Mouse (Mus musculus): ENCODE measurements around the gene Gm5447. TPM values are rescaled to one million over a fixed set of nuclear protein-coding genes. Genes with fewer than 3 reads are reported as not detected.

Gene Gm5447
- not detected in 2 replicates for polyA plus RNA-seq (2015; fragmentation: Nextera tagmentation; extraction: Ambion mirVana)

DNA sequence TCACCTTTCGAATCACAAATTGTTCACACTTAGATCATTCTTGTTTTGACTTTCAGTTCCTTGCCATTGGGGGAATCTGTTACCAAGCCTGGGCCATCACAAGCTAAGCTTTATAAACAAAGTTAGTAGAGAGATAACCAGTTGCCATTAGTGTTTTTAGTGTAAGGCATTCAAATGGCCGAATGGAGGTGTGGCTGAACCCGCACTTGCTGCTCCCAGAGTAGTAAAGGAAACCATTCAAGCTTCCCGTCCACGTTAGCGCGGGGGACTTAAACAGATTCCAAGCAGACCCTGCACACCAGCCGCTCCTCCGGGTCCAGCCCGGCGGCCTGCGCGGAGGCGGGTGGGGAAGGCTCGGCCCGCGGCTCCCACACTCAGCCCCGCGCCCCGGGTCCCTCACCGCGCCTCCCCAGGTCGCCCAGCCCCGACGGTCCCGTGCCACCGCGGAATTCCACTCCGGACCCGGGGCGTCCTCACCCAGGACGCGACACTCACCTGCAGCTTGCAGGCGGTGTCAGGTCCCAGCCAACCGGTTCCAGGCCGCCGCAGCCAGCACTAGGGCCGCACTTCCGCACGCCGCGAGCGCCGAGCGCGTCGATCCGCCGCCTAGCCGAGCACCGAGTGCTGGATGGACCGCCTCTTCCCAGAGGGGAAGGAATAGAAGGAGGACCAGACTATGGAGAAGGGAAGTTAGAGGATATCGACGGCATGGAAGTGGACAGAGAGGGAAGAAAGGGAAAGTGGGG, at the start of gene Gm5447, which contains the start of gene Exoc2:
Gene Gm5447 (plus strand): TSS at position 704 of the 746 bp plus-strand sequence.
Gene Exoc2 (minus strand): TSS at position 593 of the 746 bp plus-strand sequence.
- peak within 1 kb of the TSS; percentile 87 for H3K27ac ChIP-seq
- under 1% methylated on average over 53 of the region's 54 CpGs for WGBS (ENCODE audit: insufficient replicate concordance)
- no peaks in the 10 kb centered on the region for H3K27me3 ChIP-seq
- H3K9me3 ChIP-seq (replicated peaks): no peaks in the 10 kb centered on the region
- peaks cover 44% of the 10 kb centered on the region for H3K4me1 ChIP-seq (replicated peaks)
- H3K36me3 ChIP-seq: no peaks in the 10 kb centered on the region
- peak within 1 kb of the TSS; percentile 82 for H3K4me3 ChIP-seq (replicated peaks)
- DNase-seq (peak; percentile 71), ATAC-seq (ENCODE audit: low read depth) (peak; percentile 93)
- peak within 1 kb of the TSS; percentile 90 for H3K9ac ChIP-seq
- H3K4me2 ChIP-seq: peak within 1 kb of the TSS; percentile 72

DNA sequence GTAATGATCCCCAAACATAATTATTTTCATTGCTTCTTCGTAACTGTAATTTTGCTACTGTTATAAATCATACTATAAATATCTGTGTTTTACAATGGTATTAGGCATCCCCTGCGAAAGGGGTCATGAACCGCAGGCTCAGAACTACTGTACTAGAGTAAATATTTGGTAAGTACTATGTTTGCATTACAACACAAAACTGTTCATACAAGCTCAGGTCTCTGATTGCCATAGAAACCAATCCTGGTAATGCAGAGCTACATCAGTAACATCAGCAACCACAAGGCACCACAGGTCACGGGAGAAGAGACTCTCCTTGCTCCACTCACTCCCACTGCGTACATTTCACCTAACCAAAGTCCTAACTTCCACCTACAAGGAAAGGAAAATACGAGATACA, 49.7 kb upstream of the Gm5447 start:
- peaks cover 12% of the 10 kb centered on the region for H3K4me1 ChIP-seq (replicated peaks)
- 73% methylated on average over 6 of the region's 6 CpGs for WGBS (ENCODE audit: insufficient replicate concordance)
- no peak overlapping the region for H3K4me3 ChIP-seq (replicated peaks)
- H3K9me3 ChIP-seq (replicated peaks): no peaks in the 10 kb centered on the region
- H3K27ac ChIP-seq: no peak overlapping the region
- H3K9ac ChIP-seq: no peak overlapping the region
- no peak overlapping the region for H3K4me2 ChIP-seq
- DNase-seq (no peak), ATAC-seq (ENCODE audit: low read depth) (0 out of 2 replicates have a peak, but pooled peaks have one; percentile 22)
- no peaks in the 10 kb centered on the region for H3K27me3 ChIP-seq
- peaks cover 16% of the 10 kb centered on the region for H3K36me3 ChIP-seq

DNA sequence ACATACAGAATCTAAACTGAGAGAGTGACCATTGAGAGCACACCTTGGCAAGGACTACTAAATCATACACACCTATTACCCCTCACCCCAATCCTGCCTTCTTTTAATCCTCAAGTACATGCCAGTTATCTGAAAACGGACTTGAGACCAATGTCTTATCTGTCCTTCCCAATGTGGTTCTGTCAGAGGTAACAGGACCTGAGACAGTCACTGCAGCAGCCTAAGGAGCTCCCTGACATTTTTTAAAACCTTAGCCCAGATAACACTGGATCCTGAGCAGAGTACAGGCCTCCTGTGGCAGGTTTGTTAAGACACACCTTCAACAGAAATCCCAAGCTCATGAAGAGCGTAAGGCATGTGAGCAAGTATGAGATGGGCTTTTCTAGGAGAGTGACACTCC, 44.9 kb upstream of the Gm5447 start:
- Histone ChIP-seq H3K4me2 (no peak overlapping the region), H3K9ac (no peak overlapping the region), H3K9me3 (replicated peaks) (no peaks in the 10 kb centered on the region), H3K36me3 (peaks cover 16% of the 10 kb centered on the region), H3K27me3 (no peaks in the 10 kb centered on the region), H3K4me3 (replicated peaks) (no peak overlapping the region), H3K27ac (peak overlapping the region; percentile 65), H3K4me1 (replicated peaks) (peaks cover 43% of the 10 kb centered on the region)
- DNase-seq (no peak), ATAC-seq (ENCODE audit: low read depth) (peak; percentile 80)
- 28% methylated on average over 2 of the region's 2 CpGs for WGBS (ENCODE audit: insufficient replicate concordance)

DNA sequence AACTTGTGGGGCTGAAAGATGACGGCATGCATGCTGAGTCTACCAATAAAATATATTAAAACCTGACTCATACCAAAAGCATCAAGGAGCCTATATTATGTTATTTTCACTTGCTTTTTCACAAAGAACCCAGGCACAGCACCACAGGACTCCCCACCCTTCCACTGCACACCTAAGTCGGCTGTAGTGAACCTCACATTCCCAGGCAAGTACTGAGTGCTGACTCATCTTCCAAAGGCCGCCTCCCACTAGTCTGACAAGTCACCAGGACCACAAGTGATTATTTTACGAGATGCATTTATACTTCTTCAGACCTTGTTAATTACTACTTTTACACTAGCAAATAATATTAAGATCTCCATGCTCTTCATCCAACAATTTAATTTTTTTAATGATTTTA, 42.4 kb upstream of the Gm5447 start:
- DNase-seq (peak; percentile 24), ATAC-seq (ENCODE audit: low read depth) (peak; percentile 87)
- 45% methylated on average over 4 of the region's 4 CpGs for WGBS (ENCODE audit: insufficient replicate concordance)

DNA sequence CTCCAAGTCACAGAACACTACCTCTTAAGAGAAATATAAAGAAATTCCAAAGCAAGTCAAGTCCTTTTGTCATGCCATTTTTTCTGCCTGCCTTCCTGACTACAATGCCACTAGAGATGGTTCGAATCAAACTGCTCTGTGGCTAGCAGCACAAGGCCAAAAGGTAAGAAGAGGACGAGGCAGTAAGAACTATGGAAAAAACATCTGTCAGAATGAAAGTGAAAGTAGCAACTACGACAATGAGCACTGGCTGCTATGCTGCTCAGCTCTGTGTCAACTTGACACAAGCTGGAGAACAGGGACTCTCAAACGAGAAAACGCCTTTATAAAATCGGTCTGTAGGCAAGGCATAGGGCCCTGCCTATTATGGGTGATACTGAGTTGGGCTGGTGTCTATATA, 41.0 kb upstream of the Gm5447 start:
- H3K36me3 ChIP-seq: peaks cover 11% of the 10 kb centered on the region
- no peak overlapping the region for H3K4me2 ChIP-seq
- DNase-seq (no peak), ATAC-seq (ENCODE audit: low read depth) (no peak)
- H3K4me1 ChIP-seq (replicated peaks): peaks cover 43% of the 10 kb centered on the region
- H3K9ac ChIP-seq: no peak overlapping the region
- 0 out of 2 replicates have a peak overlapping the region, but pooled peaks have one; percentile 29 for H3K27ac ChIP-seq
- 82% methylated on average over 6 of the region's 6 CpGs for WGBS (ENCODE audit: insufficient replicate concordance)
- H3K4me3 ChIP-seq (replicated peaks): no peak overlapping the region
- no peaks in the 10 kb centered on the region for H3K27me3 ChIP-seq
- H3K9me3 ChIP-seq (replicated peaks): no peaks in the 10 kb centered on the region

More for the DNA sequence above, 42.4 kb upstream of the Gm5447 start:
- Histone ChIP-seq H3K9ac (no peak overlapping the region), H3K4me2 (no peak overlapping the region), H3K27me3 (no peaks in the 10 kb centered on the region), H3K4me3 (replicated peaks) (no peak overlapping the region), H3K4me1 (replicated peaks) (peaks cover 43% of the 10 kb centered on the region), H3K27ac (no peak overlapping the region), H3K9me3 (replicated peaks) (no peaks in the 10 kb centered on the region), H3K36me3 (peaks cover 15% of the 10 kb centered on the region)

DNA sequence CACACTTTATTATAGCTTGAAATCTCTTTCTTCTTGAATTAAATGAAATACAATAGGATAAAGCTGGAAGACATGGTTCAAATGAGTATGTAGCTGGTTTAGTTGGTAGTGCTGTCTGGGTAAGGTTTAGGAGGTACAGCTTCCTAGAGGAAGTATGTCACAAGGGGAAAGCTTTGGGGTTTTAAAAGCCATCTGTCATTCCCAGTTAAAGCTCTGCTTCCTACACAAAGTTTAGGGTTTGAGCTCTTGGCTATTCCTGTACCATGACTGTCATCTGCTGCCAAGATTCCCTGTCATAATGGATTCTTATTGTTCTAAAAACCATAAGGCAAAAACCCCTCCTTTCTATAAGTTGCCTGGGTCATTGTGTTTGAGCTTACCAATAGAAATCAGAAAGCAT, 28.2 kb upstream of the Gm5447 start:
- Histone ChIP-seq H3K9me3 (replicated peaks) (no peaks in the 10 kb centered on the region), H3K4me1 (replicated peaks) (peaks cover 8% of the 10 kb centered on the region), H3K4me2 (no peak overlapping the region), H3K36me3 (no peaks in the 10 kb centered on the region), H3K27ac (no peak overlapping the region), H3K4me3 (replicated peaks) (no peak overlapping the region), H3K27me3 (no peaks in the 10 kb centered on the region), H3K9ac (no peak overlapping the region)
- DNase-seq (no peak), ATAC-seq (ENCODE audit: low read depth) (no peak)

DNA sequence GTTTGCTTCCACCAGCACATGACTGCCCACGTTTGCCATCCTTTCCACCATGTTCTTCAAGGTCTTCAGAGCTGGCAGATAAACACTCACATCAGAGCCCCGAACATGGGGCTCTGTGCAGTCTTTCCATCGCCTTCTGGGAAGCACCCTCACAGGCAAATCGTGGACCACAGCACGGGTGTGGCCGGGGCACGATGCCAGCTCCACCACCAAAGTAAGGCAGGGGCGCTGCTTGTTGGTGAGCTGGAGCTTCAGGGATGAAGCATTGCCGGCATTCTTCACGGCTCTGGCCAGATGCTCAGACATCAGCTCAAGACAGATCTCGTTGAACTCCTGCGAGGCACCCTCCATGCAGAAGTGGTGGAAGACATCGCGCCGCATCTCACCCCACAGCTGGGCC, 26.9 kb upstream of the Gm5447 start:
- H3K4me2 ChIP-seq: no peak overlapping the region
- WGBS (ENCODE audit: insufficient replicate concordance): 87% methylated on average over 15 of the region's 15 CpGs
- H3K4me1 ChIP-seq (replicated peaks): peaks cover 11% of the 10 kb centered on the region
- H3K9ac ChIP-seq: no peak overlapping the region
- no peak overlapping the region for H3K27ac ChIP-seq
- H3K27me3 ChIP-seq: no peaks in the 10 kb centered on the region
- no peaks in the 10 kb centered on the region for H3K9me3 ChIP-seq (replicated peaks)
- no peaks in the 10 kb centered on the region for H3K36me3 ChIP-seq
- DNase-seq: no peak
- H3K4me3 ChIP-seq (replicated peaks): no peak overlapping the region
- no peak for ATAC-seq (ENCODE audit: low read depth)

DNA sequence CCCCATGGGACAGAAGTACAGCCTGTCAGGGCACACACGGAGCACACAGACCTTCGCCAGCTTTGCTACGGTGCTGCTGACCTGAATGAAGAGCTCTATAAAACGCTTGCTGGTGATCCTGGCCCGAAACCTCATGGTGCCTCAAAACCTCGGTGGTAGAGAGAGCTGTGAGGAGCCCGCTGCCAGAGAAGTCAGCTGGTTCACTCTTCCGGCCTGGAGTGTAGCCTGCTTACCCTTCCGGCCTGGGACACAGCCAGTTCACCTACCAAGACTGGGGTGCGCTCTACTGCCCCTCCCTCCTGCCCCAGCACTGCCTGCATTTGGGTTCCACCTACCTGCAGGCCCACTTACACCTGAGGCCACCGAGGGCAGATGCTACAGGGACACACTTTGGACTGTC, 26.5 kb upstream of the Gm5447 start, which contains the start of gene Hus1b:
Gene Hus1b (minus strand): TSS at position 220 of the 400 bp plus-strand sequence.
- Histone ChIP-seq H3K27ac (no peak within 1 kb of the TSS), H3K4me3 (replicated peaks) (no peak within 1 kb of the TSS), H3K36me3 (no peaks in the 10 kb centered on the region), H3K27me3 (no peaks in the 10 kb centered on the region), H3K4me1 (replicated peaks) (peaks cover 13% of the 10 kb centered on the region), H3K4me2 (no peak within 1 kb of the TSS), H3K9ac (no peak within 1 kb of the TSS), H3K9me3 (replicated peaks) (no peaks in the 10 kb centered on the region)
- DNase-seq (no peak), ATAC-seq (ENCODE audit: low read depth) (no peak)
- WGBS (ENCODE audit: insufficient replicate concordance): 86% methylated on average over 11 of the region's 11 CpGs

DNA sequence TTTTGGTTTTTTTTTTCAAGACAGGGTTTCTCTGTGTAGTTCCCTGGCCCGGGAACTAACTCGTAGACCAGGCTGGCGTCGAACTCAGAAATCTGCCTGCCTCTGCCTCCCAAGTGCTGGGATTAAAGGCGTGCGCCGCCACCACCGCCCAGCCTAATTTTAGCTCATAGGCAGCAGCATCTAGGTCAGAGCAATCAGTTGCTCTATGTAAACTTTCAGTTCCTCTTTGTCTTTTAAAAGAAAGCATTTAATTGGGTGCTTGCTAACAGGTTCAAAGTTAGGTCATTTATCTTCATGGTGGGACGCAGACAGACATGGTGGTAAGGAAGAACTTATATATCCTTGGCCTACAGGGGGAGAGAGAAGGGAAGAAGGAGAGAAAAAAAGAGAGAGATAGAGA, 24.8 kb upstream of the Gm5447 start:
- H3K9ac ChIP-seq: no peak overlapping the region
- H3K4me3 ChIP-seq (replicated peaks): no peak overlapping the region
- H3K27me3 ChIP-seq: no peaks in the 10 kb centered on the region
- no peaks in the 10 kb centered on the region for H3K36me3 ChIP-seq
- H3K9me3 ChIP-seq (replicated peaks): no peaks in the 10 kb centered on the region
- 81% methylated on average over 9 of the region's 9 CpGs for WGBS (ENCODE audit: insufficient replicate concordance)
- H3K4me2 ChIP-seq: no peak overlapping the region
- ATAC-seq (ENCODE audit: low read depth) (no peak), DNase-seq (no peak)
- peaks cover 22% of the 10 kb centered on the region for H3K4me1 ChIP-seq (replicated peaks)
- no peak overlapping the region for H3K27ac ChIP-seq

DNA sequence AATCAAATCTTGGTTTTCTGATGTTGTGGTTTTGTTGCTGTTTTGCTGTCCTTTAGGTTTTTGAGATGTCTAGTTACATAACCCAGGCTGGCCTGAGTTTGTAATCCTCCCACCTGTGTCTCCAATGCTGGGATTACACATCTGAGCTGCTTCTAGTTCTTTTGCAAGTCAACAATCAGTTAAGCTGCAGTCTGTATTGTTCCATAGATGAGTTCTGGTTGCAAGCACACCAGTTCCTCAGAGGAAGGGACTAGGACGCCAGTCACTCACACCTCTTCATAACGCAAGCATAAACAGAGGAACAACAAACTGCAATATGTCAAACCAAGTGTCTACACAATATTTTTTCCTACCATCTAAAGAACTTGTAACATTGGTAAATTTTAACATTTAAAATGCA, 22.0 kb upstream of the Gm5447 start:
- no peak overlapping the region for H3K4me2 ChIP-seq
- no peaks in the 10 kb centered on the region for H3K9me3 ChIP-seq (replicated peaks)
- 83% methylated on average over 2 of the region's 2 CpGs for WGBS (ENCODE audit: insufficient replicate concordance)
- H3K27me3 ChIP-seq: no peaks in the 10 kb centered on the region
- no peak overlapping the region for H3K27ac ChIP-seq
- no peak overlapping the region for H3K4me3 ChIP-seq (replicated peaks)
- H3K36me3 ChIP-seq: peaks cover 7% of the 10 kb centered on the region
- DNase-seq (no peak), ATAC-seq (ENCODE audit: low read depth) (no peak)
- peaks cover 21% of the 10 kb centered on the region for H3K4me1 ChIP-seq (replicated peaks)
- H3K9ac ChIP-seq: no peak overlapping the region

DNA sequence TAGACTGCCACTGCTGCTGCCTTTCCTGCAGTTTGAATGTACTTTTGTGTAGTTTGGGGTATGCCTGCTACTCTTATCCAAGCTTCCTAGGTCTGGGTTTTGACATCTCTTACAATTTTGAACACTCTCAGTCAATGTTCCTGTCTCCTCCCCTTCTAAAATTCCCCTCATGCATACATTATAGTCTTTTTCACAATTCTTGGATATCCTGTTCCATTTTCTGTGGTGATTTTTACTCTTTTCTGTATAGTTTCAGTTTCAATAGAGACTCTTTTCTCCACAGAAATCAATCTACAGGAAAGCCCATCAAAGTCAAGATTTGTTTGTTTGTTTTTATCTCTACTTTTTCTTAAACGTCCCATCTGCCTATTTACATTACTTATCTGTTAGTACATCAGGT, 20.4 kb upstream of the Gm5447 start:
- no peak for ATAC-seq (ENCODE audit: low read depth)
- Histone ChIP-seq H3K27ac (no peak overlapping the region), H3K36me3 (peaks cover 7% of the 10 kb centered on the region), H3K4me2 (no peak overlapping the region), H3K4me1 (replicated peaks) (peaks cover 18% of the 10 kb centered on the region), H3K9me3 (replicated peaks) (no peaks in the 10 kb centered on the region), H3K27me3 (no peaks in the 10 kb centered on the region), H3K4me3 (replicated peaks) (no peak overlapping the region), H3K9ac (no peak overlapping the region)
- WGBS (ENCODE audit: insufficient replicate concordance): 31% methylated on average over 1 of the region's 1 CpGs
- DNase-seq: no peak

DNA sequence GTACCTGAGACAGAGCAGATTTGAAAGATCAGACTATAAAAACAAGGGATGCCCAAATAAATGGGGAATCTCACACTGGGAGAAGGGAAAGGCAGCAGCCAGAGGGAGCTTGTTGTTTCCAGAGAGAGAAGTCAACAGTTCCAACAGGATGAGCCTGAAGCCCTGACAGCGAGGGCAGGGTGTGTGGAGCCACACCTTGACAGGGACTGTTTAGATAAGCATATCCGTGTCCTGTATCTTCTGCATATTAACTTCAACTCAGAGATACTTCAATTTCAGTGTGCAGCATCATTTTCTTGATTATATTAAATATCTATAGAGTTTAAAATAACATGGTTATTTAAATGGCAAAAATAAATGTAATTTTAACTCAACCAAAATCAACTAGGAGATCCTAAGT, 13.3 kb upstream of the Gm5447 start:
- Histone ChIP-seq H3K36me3 (no peaks in the 10 kb centered on the region), H3K4me2 (peak overlapping the region; percentile 53), H3K9ac (0 out of 2 replicates have a peak overlapping the region, but pooled peaks have one; percentile 22), H3K27ac (peak overlapping the region; percentile 84), H3K27me3 (no peaks in the 10 kb centered on the region), H3K9me3 (replicated peaks) (no peaks in the 10 kb centered on the region), H3K4me1 (replicated peaks) (peaks cover 43% of the 10 kb centered on the region), H3K4me3 (replicated peaks) (0 out of 2 replicates have a peak overlapping the region, but pooled peaks have one; percentile 7)
- peak; percentile 40 for DNase-seq
- peak; percentile 95 for ATAC-seq (ENCODE audit: low read depth)
- WGBS (ENCODE audit: insufficient replicate concordance): 23% methylated on average over 2 of the region's 2 CpGs

All from liver, embryonic 13.5 days (tissue).